Mouse (Mus musculus): ENCODE data around the gene Osbpl7.

Osbpl7 gene

GRCm38 (mm10) chr11:97078751-97079150 is 28.3 kb downstream of the Osbpl7 start:
- in situ Hi-C loops (cut with MboI, MseI) = no loop called here

- in situ Hi-C loops (cut with MboI, MseI) = no loop called here
Observed at GRCm38 (mm10) chr11:97080291-97080690, 29.9 kb downstream of the Osbpl7 start.

- in situ Hi-C loops (cut with MboI, MseI) = no loop called here
Observed at GRCm38 (mm10) chr11:97082977-97083376, 32.5 kb downstream of the Osbpl7 start.

- in situ Hi-C loops (cut with MboI, MseI) = no loop called here
Observed at GRCm38 (mm10) chr11:97083401-97084140, 33.1 kb downstream of the Osbpl7 start.

GRCm38 (mm10) chr11:97084821-97085505 is 34.5 kb downstream of the Osbpl7 start:
- in situ Hi-C loops (cut with MboI, MseI) = no loop called here

- in situ Hi-C loops (cut with MboI, MseI) = no loop called here
Observed at GRCm38 (mm10) chr11:97086365-97086764, 35.9 kb downstream of the Osbpl7 start.

GRCm38 (mm10) chr11:97094600-97094999 is 44.2 kb downstream of the Osbpl7 start:
- in situ Hi-C loops (cut with MboI, MseI) = loop anchor here (10.0 kb wide), 1 partner anchor 50 kb away; no protein-coding TSS in a partner anchor

- in situ Hi-C loops (cut with MboI, MseI) = loop anchor here (10.0 kb wide), 1 partner anchor 46 kb away; no protein-coding TSS in a partner anchor
Observed at GRCm38 (mm10) chr11:97098791-97099190, 48.4 kb downstream of the Osbpl7 start.

- in situ Hi-C loops (cut with MboI, MseI) = no loop called here
Observed at GRCm38 (mm10) chr11:97101722-97102121, 51.3 kb downstream of the Osbpl7 start.

GRCm38 (mm10) chr11:97103163-97104090 is 53.0 kb downstream of the Osbpl7 start:
- in situ Hi-C loops (cut with MboI, MseI) = no loop called here

GRCm38 (mm10) chr11:97104091-97104483 is 53.7 kb downstream of the Osbpl7 start:
- in situ Hi-C loops (cut with MboI, MseI) = no loop called here

- in situ Hi-C loops (cut with MboI, MseI) = no loop called here
Observed at GRCm38 (mm10) chr11:97108976-97109375, 58.5 kb downstream of the Osbpl7 start.

GRCm38 (mm10) chr11:97112519-97113125 is 62.2 kb downstream of the Osbpl7 start:
- in situ Hi-C loops (cut with MboI, MseI) = loop anchor here (5.0 kb wide), 1 partner anchor 35 kb away; no protein-coding TSS in a partner anchor

GRCm38 (mm10) chr11:97114671-97115601 is 64.5 kb downstream of the Osbpl7 start, which contains the start of gene Tbx21:
TSS of gene Tbx21 (minus strand) at chr11:97115331.
- in situ Hi-C loops (cut with MboI, MseI) = loop anchor here (5.0 kb wide), 1 partner anchor 32 kb away; no protein-coding TSS in a partner anchor

- in situ Hi-C loops (cut with MboI, MseI) = no loop called here
Observed at GRCm38 (mm10) chr11:97115797-97116196, 65.4 kb downstream of the Osbpl7 start.

All from regulatory T cell (primary cell).